Mouse (Mus musculus) T-helper 17 cell (primary cell): ENCODE data around the gene Gm17660.
"Not testable (repeated sequence)": the region's sequence is repeated elsewhere in the genome, so short reads cannot be mapped to it uniquely, and the experiment has no call there.

ENCODE experiments used
- in situ Hi-C, 2 experiments: fragments of 300-600 bp; cut with MboI, MseI; formaldehyde crosslinking; loops; 1 replicate in 1 of 2; 2 replicates in 1 of 2; pipeline ENCODE4 v1.15.1; 2025; ENCODE audit warnings: high pct_unique_total_duplicates in 2 of 2

Gm17660 gene

GRCm38 (mm10) chr5:104046256-104047199 is 30.9 kb downstream of the Gm17660 start, which contains the start of gene Nudt9:
TSS of gene Nudt9 (plus strand) at chr5:104046306.
- in situ Hi-C loops, result loop anchor here (5.0 to 10.0 kb wide), 2 partner anchors 129 to 1688 kb away; no protein-coding TSS in a partner anchor

DNA sequence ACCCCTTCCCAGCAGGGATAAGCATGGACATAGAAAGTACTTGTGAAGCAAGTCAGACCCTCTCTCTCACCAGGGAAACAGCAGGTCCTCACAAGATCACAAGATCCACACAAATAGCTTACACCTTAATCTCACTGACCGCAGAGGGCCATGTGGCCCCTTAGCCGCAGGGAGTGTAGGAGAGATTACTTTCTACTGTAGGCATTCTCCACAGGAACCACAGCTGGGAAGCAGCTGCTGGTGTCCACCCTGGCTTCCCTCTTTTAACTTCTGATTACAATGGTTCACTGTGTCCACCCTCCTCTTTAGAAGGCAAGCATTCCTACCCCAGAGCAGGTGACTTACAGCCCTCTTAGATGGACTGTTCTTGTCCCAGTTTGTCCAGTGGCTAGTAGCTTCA is 33.7 kb downstream of the Gm17660 start:
- in situ Hi-C loops, result loop anchor here in 1 of 2 experiments (10.0 kb wide), 1 partner anchor 1691 kb away; no protein-coding TSS in a partner anchor

- in situ Hi-C loops, result loop anchor here in 1 of 2 experiments (10.0 kb wide), 1 partner anchor 1692 kb away; no protein-coding TSS in a partner anchor
These were observed 34.5 kb downstream of the Gm17660 start for GRCm38 (mm10) chr5:104042906-104043305.

GRCm38 (mm10) chr5:104039154-104039932 is 38.1 kb downstream of the Gm17660 start:
- in situ Hi-C loops, result no loop called here

DNA sequence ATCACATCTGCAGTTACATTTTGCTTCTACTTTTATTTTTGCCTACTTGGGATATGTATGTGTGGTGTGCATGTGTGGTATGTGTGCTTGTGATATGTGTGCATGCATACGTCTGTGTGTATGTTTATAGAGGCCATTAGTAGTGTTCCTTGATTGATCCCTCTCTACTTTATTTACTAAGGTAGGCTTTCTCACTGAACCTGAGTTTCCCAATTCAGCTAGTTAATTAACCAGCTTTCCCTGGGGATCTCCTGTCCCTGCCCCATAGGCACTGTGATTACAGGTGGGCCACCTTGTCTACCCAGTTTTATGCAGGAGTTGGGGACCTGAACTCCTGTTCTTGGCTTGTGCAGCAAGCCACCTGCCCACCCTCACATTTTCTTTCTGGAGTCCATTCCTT is 40.7 kb downstream of the Gm17660 start:
- in situ Hi-C loops, result no loop called here

DNA sequence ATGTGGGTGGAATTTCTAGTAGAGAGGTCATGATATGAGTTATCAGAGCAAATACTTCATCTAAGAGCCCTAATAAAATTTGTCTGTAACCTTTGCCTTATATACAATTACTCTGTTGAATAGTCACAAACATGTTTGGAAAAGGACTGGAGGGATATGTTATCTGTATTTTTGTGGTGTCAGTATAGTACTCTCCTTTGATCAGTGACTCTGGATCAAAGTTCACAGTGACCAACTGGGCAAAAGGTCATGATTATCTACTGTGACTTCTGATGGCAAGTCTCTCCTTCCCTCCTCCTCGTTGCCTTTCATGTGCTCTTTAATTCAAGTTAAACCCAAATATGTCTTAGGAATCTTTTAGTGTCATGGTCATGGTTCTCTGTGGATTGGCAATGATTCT is 41.6 kb downstream of the Gm17660 start:
- in situ Hi-C loops, result no loop called here

- in situ Hi-C loops, result no loop called here
These were observed 42.3 kb downstream of the Gm17660 start for GRCm38 (mm10) chr5:104035066-104035465.

GRCm38 (mm10) chr5:104032434-104033097 is 44.8 kb downstream of the Gm17660 start:
- in situ Hi-C loops, result no loop called here

GRCm38 (mm10) chr5:104025245-104025854 is 52.1 kb downstream of the Gm17660 start:
- in situ Hi-C loops, result no loop called here

DNA sequence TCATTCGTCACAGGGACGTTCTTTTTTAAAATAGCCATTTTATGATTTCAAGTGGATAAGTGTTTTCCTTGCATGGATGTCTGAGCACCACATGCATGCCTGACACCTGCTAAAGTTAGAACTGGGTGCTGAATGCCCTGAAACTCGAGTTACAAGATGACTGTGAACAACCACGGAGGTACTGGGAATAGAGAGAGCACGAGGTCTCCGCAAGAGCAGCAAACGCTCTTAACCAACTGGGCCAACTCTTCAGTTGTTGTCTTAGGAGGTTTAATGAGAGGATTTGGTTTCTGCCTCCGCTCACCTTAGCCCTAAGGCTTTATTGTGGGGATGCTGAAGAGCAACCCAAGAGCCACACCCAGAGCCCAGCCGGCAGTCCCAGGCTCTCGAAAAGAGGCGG is 52.6 kb downstream of the Gm17660 start:
- in situ Hi-C loops, result no loop called here

- in situ Hi-C loops, result not testable (repeated sequence)
These were observed 53.2 kb downstream of the Gm17660 start for GRCm38 (mm10) chr5:104024193-104024592.

- in situ Hi-C loops, result no loop called here
These were observed 54.0 kb downstream of the Gm17660 start for GRCm38 (mm10) chr5:104023289-104024020.

- in situ Hi-C loops, result no loop called here
These were observed 54.9 kb downstream of the Gm17660 start for GRCm38 (mm10) chr5:104022558-104022957.

- in situ Hi-C loops, result no loop called here
These were observed 55.6 kb downstream of the Gm17660 start, which contains the start of gene Hsd17b11 for GRCm38 (mm10) chr5:104021597-104022378. TSS of gene Hsd17b11 (minus strand) at chr5:104021919.
